Mouse (Mus musculus): ENCODE data around the gene Slc25a21.

Gene Slc25a21

GRCm38 (mm10) chr12:56877796-56878195 lies 319.5 kb downstream of the Slc25a21 start:
- DNase-seq (ENCODE audit: low read depth): no peak

GRCm38 (mm10) chr12:56876549-56876948 lies 320.7 kb downstream of the Slc25a21 start:
- DNase-seq (ENCODE audit: low read depth): no peak

GRCm38 (mm10) chr12:56873204-56873603 lies 324.1 kb downstream of the Slc25a21 start:
- no peak for DNase-seq (ENCODE audit: low read depth)

DNA sequence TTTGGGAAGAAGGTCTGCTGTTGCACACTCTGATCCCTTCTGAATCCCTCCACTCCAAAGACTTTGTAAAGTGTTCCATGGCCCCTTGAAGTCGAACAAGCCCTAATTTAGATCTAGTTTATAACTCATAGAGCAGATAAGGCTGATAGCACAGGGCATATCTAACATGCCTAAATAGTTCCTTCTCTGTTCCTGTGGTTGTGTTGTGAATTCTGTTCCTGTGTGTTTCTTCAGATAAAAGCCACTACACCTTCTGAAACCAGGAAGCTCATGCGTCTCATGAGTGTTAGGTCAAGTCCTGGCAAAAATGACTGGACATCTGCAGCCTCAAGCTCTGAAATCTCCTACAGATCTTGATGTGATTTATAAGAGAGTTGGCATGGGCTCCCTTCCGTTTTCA lies 326.7 kb downstream of the Slc25a21 start:
- no peak for DNase-seq (ENCODE audit: low read depth)

DNA sequence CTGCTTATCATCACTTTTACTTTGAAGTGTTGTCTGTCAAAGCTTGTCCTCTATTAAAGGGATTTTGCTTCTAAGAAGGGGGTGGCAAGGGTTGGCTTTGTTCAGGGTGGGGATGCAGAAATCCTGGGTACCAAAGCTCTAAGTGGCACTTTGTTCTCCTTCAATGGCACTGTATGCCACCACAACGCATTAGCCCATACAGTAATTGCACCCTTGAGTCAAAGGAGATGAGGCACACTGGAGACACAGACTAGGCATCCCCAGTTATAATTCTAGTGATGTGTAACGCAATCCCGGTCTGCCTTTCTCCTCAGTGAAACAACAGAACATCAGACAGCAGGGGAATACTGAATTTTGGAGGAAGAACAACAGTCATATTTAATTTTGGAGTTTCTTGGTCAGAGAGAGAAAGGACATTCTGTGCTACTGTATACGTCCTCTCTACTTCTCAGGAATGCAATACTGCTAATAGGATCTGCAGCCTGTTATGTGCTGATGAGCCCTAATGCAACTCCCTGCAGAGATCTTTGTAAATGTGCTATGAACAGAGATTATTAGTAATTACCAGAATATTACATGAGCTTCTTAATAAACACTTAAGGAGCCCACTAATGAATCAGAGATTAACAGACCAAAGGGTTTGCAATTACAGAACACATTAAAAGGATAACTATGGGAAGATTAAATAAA lies 333.3 kb downstream of the Slc25a21 start:
- no peak for DNase-seq (ENCODE audit: low read depth)

- DNase-seq (ENCODE audit: low read depth): no peak
Observed at GRCm38 (mm10) chr12:56852679-56853078, 344.6 kb downstream of the Slc25a21 start.

GRCm38 (mm10) chr12:56851464-56851863 lies 345.8 kb downstream of the Slc25a21 start:
- DNase-seq (ENCODE audit: low read depth): no peak

DNA sequence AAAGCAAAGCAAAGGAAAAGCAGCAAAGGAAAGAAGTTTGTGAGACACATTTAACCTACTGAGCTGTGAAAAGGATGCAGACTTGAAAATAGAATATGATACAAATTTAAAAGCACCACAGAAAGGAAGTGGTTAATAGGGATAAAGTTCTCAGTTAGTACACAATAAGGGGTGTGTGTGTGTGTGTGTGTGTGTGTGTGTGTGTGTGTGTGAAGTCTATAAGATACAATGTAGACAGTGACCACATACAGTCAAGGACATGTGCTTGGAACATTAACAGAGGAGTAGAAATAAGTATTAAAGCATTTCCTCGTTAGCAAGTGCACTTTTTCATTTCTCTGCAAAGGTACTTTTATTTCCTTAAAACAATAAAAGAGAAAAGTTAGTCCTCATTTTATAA lies 367.3 kb downstream of the Slc25a21 start:
- no peak for DNase-seq (ENCODE audit: low read depth)

DNA sequence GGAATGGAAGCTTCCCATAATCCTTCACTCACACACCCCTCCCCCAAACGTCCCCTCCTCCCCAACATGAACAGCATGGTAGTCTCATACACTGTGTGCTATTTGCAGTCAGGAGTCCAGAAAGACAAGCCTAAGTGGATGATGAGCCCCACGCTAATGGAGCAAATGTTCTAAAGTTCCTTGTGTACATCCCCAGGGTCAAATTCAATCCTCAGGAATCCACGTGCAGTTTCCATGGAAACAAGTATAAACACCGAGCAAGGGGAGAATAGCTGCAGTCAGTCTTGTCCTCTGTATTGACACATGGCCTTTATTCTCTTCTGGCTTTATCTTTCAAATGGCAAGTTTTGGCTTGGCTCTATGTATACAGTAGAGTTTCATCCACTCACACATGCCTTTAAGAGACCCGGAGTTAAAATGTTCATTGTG lies 367.8 kb downstream of the Slc25a21 start:
- DNase-seq (ENCODE audit: low read depth): no peak

DNA sequence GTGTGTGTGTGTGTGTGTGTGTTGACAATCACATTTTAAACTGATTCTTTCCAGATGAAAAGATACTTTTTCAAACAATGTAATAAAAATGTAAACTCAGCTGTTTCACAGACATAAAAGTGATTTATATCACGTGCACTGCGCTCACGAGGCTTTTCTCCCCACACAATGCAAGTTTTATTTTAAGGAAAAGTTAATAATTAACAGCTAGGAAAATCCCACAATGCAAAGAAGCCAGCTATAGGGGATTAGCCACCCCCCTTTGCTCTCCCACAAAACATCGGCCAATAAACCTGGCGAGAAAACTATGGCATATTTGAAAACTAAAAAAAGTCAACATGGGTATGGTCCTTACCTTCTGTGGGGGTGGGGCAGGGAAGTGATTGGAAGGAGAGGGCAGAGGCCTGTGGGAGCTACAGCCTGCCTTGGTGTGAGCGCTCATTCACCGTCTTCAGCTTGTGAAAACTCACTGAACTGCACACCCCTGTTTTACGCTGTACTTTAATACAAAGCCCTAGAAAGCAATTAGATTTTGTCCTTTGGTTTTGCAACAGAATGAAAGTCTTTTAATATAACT lies 369.4 kb downstream of the Slc25a21 start:
- no peak for DNase-seq (ENCODE audit: low read depth)

- DNase-seq (ENCODE audit: low read depth): no peak
Observed at GRCm38 (mm10) chr12:56824688-56825087, 372.6 kb downstream of the Slc25a21 start.

GRCm38 (mm10) chr12:56822122-56822521 lies 375.1 kb downstream of the Slc25a21 start:
- DNase-seq (ENCODE audit: low read depth): no peak

DNA sequence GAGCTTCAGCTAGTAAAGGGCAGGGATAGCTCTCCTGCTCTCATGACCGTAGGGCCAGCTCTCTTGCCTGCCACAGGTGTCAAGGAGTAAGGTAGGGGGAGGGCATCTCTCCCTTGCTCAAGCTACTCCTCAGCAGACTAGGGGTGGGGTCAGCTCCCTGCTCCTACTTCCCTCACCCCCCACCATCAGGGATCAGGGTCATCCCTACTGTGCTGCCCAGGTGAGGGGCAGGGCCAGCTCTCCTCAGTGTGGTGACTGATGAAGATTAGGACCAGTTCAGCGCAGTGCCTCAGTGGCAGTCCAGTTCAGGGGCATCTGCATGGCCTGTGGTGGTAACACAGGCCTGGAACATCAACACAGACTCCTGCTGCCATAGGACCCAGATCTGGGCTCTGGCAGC lies 376.7 kb downstream of the Slc25a21 start:
- DNase-seq (ENCODE audit: low read depth): no peak

DNA sequence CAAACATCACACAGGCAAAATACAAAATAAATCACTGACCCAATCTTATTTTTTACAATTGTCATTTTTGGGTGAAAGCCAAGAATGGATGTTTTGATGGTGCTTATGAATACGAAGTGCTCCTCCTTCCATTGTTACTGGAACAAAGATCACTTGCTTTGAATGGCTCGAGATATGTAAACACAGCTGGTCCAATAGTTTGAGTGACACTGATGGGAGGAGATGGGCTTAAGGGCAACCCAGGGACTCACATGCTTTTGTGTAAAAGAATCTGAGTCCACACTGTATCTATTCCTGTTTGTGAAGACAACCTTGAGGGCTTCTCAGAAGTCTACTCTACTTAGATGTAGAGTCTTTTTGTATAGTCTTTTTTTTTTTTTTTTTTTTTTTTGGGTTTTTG lies 389.8 kb downstream of the Slc25a21 start:
- DNase-seq (ENCODE audit: low read depth): no peak

GRCm38 (mm10) chr12:56807078-56807477 lies 390.2 kb downstream of the Slc25a21 start:
- DNase-seq (ENCODE audit: low read depth): no peak

DNA sequence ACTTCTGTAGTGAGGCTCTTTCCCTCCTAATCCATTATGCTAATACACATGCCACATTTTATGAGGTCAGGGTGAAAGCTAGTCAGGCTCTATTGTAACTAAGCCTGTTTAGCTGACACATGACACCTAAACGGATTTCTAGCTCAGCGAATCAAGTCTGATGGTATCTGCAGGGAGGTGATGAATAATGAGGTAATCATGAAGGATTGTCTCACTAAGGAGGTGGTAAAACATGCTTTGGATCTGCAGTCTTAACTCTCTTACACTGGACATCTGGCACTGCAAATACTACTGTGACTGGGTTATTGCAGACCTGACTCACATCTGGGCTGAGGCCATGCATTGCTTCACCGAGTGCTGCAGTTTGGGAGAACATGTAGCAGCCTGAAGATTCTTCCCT lies 392.8 kb downstream of the Slc25a21 start:
- no peak for DNase-seq (ENCODE audit: low read depth)

DNA sequence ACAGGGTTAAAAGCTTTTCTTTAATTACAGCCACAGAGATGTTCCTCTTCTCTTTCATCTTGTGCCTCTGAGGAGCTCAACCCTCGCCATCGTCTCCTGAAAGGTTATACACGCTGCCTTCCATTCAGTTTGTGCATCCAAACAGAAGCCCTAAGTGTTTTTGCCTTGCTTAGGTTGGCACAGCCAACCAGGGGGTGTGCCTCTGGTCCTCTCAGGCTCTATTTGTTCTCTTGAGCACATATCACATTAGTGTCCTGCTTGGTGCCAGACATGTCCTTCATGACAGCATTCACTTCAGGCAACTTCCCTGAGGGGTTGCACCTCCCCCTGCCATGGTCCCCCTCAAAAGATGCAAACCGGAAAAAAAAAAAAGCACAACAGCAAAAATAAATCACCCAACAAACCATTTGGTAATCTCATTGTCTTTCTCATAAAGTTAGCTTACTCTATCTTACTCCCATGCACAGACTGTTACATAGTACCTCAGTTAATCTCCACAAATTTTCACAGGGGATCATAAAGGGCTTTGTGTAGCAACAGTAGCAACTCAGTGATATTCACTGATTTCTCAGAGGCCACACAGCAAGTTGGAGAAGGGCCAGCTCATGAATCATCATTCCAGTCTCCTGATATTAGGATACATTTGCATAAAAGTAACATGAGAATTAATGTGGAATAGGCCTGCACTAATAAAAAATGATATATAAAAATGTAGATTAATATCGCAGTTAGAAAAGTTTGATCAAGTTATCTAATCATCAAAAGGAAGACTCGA lies 398.4 kb downstream of the Slc25a21 start:
- DNase-seq (ENCODE audit: low read depth): no peak

GRCm38 (mm10) chr12:56789236-56789635 lies 408.0 kb downstream of the Slc25a21 start:
- no peak for DNase-seq (ENCODE audit: low read depth)

- DNase-seq (ENCODE audit: low read depth): no peak
Observed at GRCm38 (mm10) chr12:56785250-56785649, 412.0 kb downstream of the Slc25a21 start.

- DNase-seq (ENCODE audit: low read depth): no peak
Observed at GRCm38 (mm10) chr12:56781196-56781595, 416.1 kb downstream of the Slc25a21 start.

DNA sequence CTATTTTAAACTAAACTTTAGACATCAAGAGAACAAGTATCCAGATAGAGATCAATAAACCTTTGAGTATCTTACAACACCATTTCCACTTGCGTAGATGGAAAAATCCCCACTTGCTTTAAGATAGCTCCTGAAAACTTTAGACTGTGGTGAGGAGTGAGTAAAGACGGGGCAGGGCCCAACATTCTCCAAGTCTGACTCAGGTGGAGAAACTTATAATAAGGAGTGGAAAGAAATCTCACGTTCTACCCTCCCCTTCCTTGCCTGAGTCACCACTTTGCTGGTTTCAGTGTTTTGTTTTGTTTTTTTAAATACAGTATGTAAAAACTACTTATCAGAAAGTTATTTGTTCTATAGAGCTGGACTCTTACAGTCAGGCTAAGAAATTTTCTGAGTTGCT lies 417.7 kb downstream of the Slc25a21 start:
- DNase-seq (ENCODE audit: low read depth): no peak

DNA sequence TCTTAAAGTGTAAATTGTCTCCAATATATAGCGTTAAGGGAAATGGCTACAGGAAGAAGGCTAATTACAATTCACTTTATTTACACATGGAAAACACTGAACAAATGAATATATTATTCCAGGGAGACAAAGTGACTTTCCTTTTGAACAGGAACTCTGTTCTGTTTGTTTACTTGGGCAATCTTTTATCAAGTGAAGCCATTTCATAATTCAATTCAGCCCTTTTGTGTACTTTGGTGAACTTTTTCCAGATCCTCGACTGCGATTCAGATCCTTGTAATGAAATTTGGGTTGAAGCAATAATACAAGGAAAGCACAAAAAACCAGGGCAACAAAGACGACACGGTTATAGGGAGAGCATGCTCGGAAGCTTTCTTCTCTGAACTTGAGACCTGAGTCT lies 423.3 kb downstream of the Slc25a21 start:
- no peak for DNase-seq (ENCODE audit: low read depth)

DNA sequence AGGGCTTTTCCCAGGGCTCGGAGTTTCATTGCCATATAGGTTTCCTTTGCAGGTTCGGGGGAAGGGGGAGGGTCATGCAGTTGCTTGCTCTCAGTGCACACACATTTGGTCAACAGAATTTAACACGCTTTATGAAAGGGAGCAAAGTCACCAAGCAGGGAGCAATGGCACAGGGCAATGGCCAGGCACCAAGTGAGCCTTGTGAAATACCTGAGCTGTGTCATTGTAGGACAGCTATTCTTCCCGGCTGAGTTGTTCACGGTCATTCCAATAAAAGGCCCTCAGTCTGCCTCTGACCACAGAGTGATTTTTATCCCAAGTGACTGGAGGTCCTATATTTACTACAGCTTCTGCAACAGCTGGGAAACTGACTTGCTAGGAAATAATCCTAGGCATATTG lies 427.9 kb downstream of the Slc25a21 start:
- no peak for DNase-seq (ENCODE audit: low read depth)
